Mouse (Mus musculus) heart, postnatal 0 days (tissue): ENCODE data around the gene Lrrc32. TPM values are rescaled to one million over a fixed set of nuclear protein-coding genes. Genes with fewer than 3 reads are reported as not detected.

Experiments used
- ATAC-seq: fragments of 200-750 bp; cut with Nextera tagmentation; 2 replicates; pipeline ENCODE4 v1.8.0; 2017; ENCODE audit warnings: low read depth, moderate number of reproducible peaks, moderate library complexity; ENCODE audit not compliant: insufficient read depth
- DNase-seq: peaks from one replicate; pipeline ENCODE4 v3.0.0-alpha.2; 2016; ENCODE audit warnings: low spot score
- H3K27ac ChIP-seq: fragments of 300-500 bp; sonication (generic); 2 replicates; pipeline ENCODE4 v1.5.1; 2014; ENCODE audit warnings: low read depth, mild to moderate bottlenecking
- H3K27me3 ChIP-seq: fragments of 300-500 bp; sonication (generic); 2 replicates; pipeline ENCODE4 v1.6.1; 2014; ENCODE audit warnings: low read length, mixed read lengths; ENCODE audit not compliant: control insufficient read depth, insufficient read depth
- H3K36me3 ChIP-seq: fragments of 300-500 bp; sonication (generic); replicated peaks from 2 replicates; pipeline ENCODE4 v1.6.1; 2014; ENCODE audit warnings: low read length, mixed read lengths; ENCODE audit not compliant: control insufficient read depth, insufficient read depth
- H3K4me1 ChIP-seq: fragments of 300-500 bp; sonication (generic); 2 replicates; pipeline ENCODE4 v1.6.1; 2014; ENCODE audit warnings: antibody characterized with exemption; ENCODE audit not compliant: control insufficient read depth, insufficient read depth
- H3K4me2 ChIP-seq: fragments of 300-500 bp; sonication (generic); 2 replicates; pipeline ENCODE4 v1.6.1; 2014; ENCODE audit warnings: low read depth, mild to moderate bottlenecking, low read length, moderate library complexity
- H3K4me3 ChIP-seq: fragments of 300-500 bp; sonication (generic); 2 replicates; pipeline ENCODE4 v1.5.1; 2014; ENCODE audit warnings: low read depth, low read length
- H3K9ac ChIP-seq: fragments of 300-500 bp; sonication (generic); replicated peaks from 2 replicates; pipeline ENCODE4 v1.6.1; 2014; ENCODE audit warnings: low read depth, low read length, mixed read lengths
- H3K9me3 ChIP-seq: fragments of 300-500 bp; sonication (generic); replicated peaks from 2 replicates; pipeline ENCODE4 v1.6.1; 2016; ENCODE audit warnings: low read length; ENCODE audit not compliant: control insufficient read depth
- CTCF ChIP-seq: IDR thresholded peaks from 2 replicates; pipeline ENCODE4 v1.5.1; 2016; ENCODE audit warnings: antibody characterized with exemption, control low read depth, low read depth
- EP300 ChIP-seq: IDR thresholded peaks from 2 replicates; pipeline ENCODE4 v1.6.1; 2016; ENCODE audit warnings: antibody characterized with exemption, low read depth
- WGBS: fragments of 180-500 bp; shearing (Covaris S2); extraction: QIAGEN DNeasy Blood & Tissue Kit; methylation state at CpG from one replicate; pipeline ENCODE4 v1.1.7; 2014; 5-methylcytosine and 5-hydroxymethylcytosine counted together
- polyA plus RNA-seq: library from polyadenylated mRNA; unstranded; fragments of >200 nt; fragmentation: Nextera tagmentation; extraction: Ambion mirVana; gene quantifications from 2 replicates; pipeline ENCODE4 v1.2.1, GENCODE M21; 2015
- total RNA-seq: library from RNA; depleted of rRNA; stranded (reverse); fragments of >200 nt; gene quantifications from 2 replicates; pipeline ENCODE4 v1.2.3, GENCODE M21; 2014; ENCODE audit warnings: low replicate concordance

Lrrc32 gene
- total and polyA plus RNA-seq, 2 experiments from 2014 or later = 5.7 to 10.3 TPM

GRCm38 (mm10) chr7:98527085-98527484 lies 38.0 kb downstream of the Lrrc32 start:
- 97% methylated on average over 3 of the region's 3 CpGs for WGBS
- ATAC-seq = no peak
- DNase-seq = no peak
- Histone ChIP-seq H3K4me1 (peaks cover 34% of the 10 kb centered on the region), H3K27me3 (no peaks in the 10 kb centered on the region), H3K9ac (no peak overlapping the region), H3K9me3 (no peaks in the 10 kb centered on the region), H3K27ac (no peak overlapping the region), H3K4me3 (no peak overlapping the region), H3K4me2 (no peak overlapping the region), H3K36me3 (no peaks in the 10 kb centered on the region)
- TF ChIP-seq EP300 (no peak), CTCF (no peak)

GRCm38 (mm10) chr7:98531612-98532011 lies 42.5 kb downstream of the Lrrc32 start:
- WGBS = 50% methylated on average over 7 of the region's 7 CpGs
- DNase-seq = no peak
- no peak for TF ChIP-seq EP300
- TF ChIP-seq CTCF = no peak

GRCm38 (mm10) chr7:98532981-98533380 lies 43.9 kb downstream of the Lrrc32 start:
- no peak for TF ChIP-seq EP300
- TF ChIP-seq CTCF = no peak

More at GRCm38 (mm10) chr7:98531612-98532011, 42.5 kb downstream of the Lrrc32 start:
- Histone ChIP-seq H3K27me3 (no peaks in the 10 kb centered on the region), H3K4me3 (no peak overlapping the region), H3K4me1 (0 out of 2 replicates have a peak, but pooled peaks cover 13% of the 10 kb centered on the region), H3K4me2 (no peak overlapping the region), H3K27ac (no peak overlapping the region), H3K9me3 (no peaks in the 10 kb centered on the region), H3K9ac (no peak overlapping the region), H3K36me3 (no peaks in the 10 kb centered on the region)
- ATAC-seq = no peak

GRCm38 (mm10) chr7:98534432-98534855 lies 45.4 kb downstream of the Lrrc32 start:
- no peak for DNase-seq
- TF ChIP-seq EP300 = no peak
- no peak for TF ChIP-seq CTCF
- H3K4me3 ChIP-seq = no peak overlapping the region
- H3K4me2 ChIP-seq = no peak overlapping the region
- no peaks in the 10 kb centered on the region for H3K27me3 ChIP-seq
- H3K36me3 ChIP-seq = no peaks in the 10 kb centered on the region
- no peak overlapping the region for H3K27ac ChIP-seq
- 52% methylated on average over 13 of the region's 13 CpGs for WGBS
- no peak overlapping the region for H3K9ac ChIP-seq
- H3K4me1 ChIP-seq = peaks cover 34% of the 10 kb centered on the region
- ATAC-seq = no peak
- H3K9me3 ChIP-seq = no peaks in the 10 kb centered on the region

More at GRCm38 (mm10) chr7:98532981-98533380, 43.9 kb downstream of the Lrrc32 start:
- 95% methylated on average over 4 of the region's 4 CpGs for WGBS
- H3K36me3 ChIP-seq = no peaks in the 10 kb centered on the region
- no peak overlapping the region for H3K4me3 ChIP-seq
- no peak overlapping the region for H3K9ac ChIP-seq
- ATAC-seq = no peak
- no peak overlapping the region for H3K4me2 ChIP-seq
- H3K4me1 ChIP-seq = peaks cover 26% of the 10 kb centered on the region
- no peak for DNase-seq
- no peak overlapping the region for H3K27ac ChIP-seq
- H3K27me3 ChIP-seq = no peaks in the 10 kb centered on the region
- no peaks in the 10 kb centered on the region for H3K9me3 ChIP-seq

- H3K36me3 ChIP-seq = no peaks in the 10 kb centered on the region
- no peaks in the 10 kb centered on the region for H3K27me3 ChIP-seq
- TF ChIP-seq EP300 = no peak
- TF ChIP-seq CTCF = no peak
- no peak overlapping the region for H3K4me3 ChIP-seq
- peaks cover 34% of the 10 kb centered on the region for H3K4me1 ChIP-seq
- no peak for ATAC-seq
- no peak for DNase-seq
- no peak overlapping the region for H3K4me2 ChIP-seq
- WGBS = 89% methylated on average over 6 of the region's 6 CpGs
- H3K9ac ChIP-seq = no peak overlapping the region
- H3K27ac ChIP-seq = no peak overlapping the region
- H3K9me3 ChIP-seq = no peaks in the 10 kb centered on the region
Observed at GRCm38 (mm10) chr7:98535191-98535590, 46.1 kb downstream of the Lrrc32 start.

GRCm38 (mm10) chr7:98535882-98536281 lies 46.8 kb downstream of the Lrrc32 start:
- Histone ChIP-seq H3K4me2 (no peak overlapping the region), H3K36me3 (no peaks in the 10 kb centered on the region), H3K9ac (no peak overlapping the region), H3K4me3 (no peak overlapping the region), H3K27me3 (no peaks in the 10 kb centered on the region), H3K9me3 (no peaks in the 10 kb centered on the region), H3K4me1 (peaks cover 34% of the 10 kb centered on the region), H3K27ac (no peak overlapping the region)
- WGBS = 50% methylated on average over 4 of the region's 4 CpGs
- TF ChIP-seq CTCF (no peak), EP300 (no peak)
- DNase-seq = no peak
- ATAC-seq = no peak
